Mouse (Mus musculus): ENCODE measurements at regions not wholly inside any gene's neighbourhood (a gene's known extent, or its start where the extent isn't known, plus 50 kb on each side); places are given as distances from the start of the nearest gene placed in this dataset.

DNA sequence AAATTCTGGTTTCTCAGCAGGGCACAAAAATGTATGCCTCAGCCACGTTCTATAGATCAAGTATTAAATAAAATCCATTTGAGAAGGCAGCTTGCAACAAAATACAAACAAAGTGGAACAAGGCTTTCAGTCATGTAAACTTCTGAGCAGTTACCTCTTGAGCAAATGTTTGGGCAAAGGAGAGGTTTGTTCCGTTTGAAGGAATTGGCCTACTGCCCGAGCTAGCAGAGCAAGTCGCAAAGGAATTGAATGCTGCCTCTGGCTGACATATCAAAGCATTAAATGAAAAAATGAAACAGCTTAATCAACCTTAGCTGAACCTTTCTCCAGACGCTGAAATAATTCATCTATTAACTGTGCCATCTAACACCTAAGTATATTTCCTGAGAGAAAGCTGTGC is 369.5 kb upstream of the Chl1 start:
- TF ChIP-seq CTCF (IDR thresholded peaks at IDR 0.05; ENCODE audit: extremely low read depth, insufficient read length, insufficient replicate concordance, low read depth, low read length) (no peak), POLR2A (IDR thresholded peaks at IDR 0.05; ENCODE audit: low read depth, low read length) (no peak)
